Mouse (Mus musculus) hindlimb bud, embryonic 11.5 days (tissue): ENCODE measurements around the gene Cpsf6.

Source experiments
- DNase-seq: peaks from one replicate; pipeline ENCODE4 v3.0.0-alpha.2; 2012; ENCODE audit warnings: low read depth, low spot score; ENCODE audit errors: extremely low spot score

Gene Cpsf6

DNA sequence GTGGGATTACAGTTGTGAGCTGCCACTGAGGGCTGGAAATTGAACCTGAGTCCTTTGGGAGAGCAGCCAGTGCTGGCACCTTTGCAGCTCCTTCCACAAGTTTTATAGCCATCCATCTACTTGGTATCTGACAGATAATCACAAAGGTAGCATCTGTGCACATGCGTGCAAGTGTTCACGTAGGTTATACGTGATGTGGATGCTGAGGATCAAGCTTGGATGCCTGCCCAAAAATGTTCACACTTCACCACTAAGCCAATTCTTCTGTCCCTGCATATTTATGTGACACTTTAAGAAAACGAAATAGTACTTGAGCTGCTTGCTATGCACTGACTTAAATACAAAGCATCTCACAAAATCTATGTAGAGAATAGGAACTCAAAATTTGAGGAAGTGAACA is 38.8 kb downstream of the Cpsf6 start:
- no peak for DNase-seq

DNA sequence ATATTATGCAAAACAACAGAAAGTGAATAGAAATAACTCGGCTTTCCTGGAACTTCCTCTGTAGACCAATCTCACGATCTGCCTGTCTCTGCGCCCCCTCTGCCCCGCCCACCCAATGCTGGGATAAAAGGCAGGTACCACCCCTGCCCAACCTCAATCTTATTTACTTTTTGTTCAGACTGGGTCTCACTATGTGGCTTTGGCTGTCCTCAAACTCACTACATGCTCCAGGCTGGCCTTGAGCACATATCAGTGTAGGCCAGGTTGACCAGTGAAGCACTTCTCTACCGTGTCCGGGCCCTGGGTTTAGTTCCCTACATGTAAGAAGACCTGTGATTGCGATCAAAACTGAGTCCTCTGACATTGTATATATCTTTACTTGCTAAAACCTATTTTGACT is 40.6 kb downstream of the Cpsf6 start:
- DNase-seq, result no peak

DNA sequence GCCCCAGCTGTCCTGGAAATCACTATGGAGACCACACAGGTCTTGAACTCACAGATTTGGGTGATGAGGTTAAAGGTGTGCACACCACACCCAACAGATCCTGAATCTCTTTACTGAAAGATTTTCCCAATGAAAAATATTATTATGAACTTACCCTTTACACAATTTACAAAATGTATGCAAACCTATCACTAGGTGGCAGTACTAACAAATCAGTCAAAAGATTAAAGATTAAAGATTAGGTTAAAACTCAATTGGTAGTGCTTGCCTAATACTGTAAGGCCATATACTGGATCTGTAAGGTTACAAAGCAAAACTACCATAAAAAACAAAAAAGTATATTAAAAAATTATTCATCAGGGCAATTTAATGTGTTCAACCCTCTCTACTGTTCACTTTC is 41.9 kb downstream of the Cpsf6 start:
- DNase-seq, result no peak

DNA sequence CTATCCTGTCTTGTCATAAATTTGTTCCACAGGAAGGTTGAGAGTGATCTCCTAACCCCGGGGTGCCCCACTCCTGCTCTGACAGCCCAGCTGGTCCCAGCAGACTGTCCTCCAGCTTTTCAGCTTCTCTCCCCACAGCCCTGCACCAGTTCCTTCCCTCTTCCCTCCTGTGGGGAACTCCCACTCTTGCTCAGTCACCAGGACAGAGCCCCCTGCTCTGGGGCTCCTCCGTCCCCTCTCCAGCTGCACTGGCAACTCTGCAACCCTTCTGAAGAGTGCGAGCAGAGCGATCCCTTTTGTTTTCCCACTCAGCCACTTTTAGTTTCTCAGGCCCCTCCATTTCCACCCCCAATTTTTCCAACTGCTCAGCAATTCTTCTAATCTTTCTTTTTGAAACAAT is 44.2 kb downstream of the Cpsf6 start:
- DNase-seq, result no peak

DNA sequence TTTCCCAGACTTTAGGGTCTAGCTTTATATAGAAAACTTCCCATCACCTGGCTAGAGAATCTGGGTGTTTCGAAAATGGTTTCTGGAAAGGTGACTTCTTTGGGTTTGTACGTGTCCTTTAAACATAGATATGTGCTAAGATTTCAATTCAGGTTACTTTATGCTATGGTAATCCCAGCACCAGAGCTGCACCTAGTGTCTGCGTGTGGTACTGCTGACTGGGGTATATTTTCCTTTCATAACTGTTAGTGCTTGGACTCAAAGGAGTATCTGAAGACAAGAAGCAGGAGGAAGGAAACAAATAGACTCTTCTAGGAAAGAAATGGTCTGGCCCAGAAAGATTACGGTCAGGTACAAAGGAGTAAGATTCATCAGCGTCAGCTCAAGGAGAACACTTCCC is 49.3 kb downstream of the Cpsf6 start:
- no peak for DNase-seq

DNA sequence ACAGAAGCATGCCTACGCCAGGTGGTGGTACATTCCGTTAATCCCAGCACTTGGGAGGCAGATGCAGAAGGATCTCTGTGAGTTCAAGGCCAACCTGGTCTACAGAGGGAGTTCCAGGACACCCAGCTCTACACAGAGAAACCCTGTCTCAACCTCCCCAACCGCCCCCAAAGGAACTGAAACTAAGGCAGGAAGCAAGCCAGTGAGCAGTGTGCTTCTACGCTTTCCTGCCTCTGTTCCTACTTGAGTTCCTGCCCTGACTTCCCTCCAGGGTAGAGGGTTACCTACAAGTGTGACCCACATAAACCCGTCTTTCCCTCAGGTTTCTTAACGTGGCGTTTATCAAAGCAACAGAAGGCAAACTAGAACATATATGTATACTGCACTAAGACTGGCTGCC is 56.0 kb downstream of the Cpsf6 start:
- DNase-seq, result no peak

DNA sequence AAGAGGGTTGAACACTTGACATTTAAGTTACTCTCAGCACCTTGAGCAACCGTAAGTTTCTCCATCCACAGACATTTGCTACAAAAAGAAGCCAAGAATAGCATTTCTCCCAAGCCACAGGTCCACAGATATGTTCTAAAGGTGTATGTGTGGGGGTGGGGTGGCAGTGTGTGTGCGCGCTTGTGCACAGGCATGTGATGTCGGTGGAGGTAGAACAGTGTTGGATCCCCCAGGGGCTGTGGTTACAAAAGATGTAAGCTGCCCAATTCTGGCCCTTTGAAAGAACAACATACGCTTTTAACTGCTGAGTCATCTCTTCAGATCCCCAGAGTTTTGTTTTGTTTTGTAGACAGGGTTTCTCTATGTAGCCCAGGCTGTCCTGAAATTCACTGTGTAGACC is 57.2 kb downstream of the Cpsf6 start:
- no peak for DNase-seq

DNA sequence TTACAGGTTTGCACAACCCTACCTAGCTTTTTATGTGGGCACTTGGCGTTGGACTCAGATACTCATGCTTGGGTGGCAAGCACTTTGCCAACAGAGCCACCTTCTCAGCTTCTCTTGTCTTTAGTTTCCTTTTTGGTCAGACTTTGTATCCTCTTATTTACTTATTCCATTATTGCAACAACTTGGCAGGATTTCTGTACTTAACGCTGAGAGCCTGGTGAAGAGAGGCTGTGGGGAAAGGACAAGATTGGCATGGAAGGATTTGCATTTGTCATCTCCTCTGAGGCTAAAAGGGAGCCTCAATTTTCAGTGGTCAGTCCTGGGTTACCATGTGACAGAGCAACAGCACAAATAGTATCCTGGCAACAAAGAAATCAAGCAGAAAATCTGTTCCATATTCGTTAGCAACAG is 59.2 kb downstream of the Cpsf6 start:
- no peak for DNase-seq

DNA sequence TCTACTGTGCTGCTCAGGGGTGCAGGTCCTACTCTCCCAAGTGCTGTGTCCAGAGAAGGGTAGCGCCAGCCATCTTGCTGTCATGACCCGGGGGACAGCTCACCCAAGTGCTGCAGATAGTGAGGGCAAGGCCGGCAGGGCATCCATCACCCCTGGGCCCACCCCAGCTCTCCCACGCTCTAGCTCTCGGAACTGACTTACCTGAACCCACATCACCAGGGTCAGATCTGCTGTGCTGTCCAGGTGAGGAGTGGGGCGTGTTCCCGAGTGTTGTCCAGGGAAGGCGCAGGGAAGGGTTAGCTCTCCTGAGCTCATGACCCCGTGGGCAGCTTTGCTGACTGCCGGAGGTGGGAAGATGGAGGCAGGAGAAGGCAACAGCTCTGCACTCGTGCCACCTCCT is 63.4 kb downstream of the Cpsf6 start:
- no peak for DNase-seq

DNA sequence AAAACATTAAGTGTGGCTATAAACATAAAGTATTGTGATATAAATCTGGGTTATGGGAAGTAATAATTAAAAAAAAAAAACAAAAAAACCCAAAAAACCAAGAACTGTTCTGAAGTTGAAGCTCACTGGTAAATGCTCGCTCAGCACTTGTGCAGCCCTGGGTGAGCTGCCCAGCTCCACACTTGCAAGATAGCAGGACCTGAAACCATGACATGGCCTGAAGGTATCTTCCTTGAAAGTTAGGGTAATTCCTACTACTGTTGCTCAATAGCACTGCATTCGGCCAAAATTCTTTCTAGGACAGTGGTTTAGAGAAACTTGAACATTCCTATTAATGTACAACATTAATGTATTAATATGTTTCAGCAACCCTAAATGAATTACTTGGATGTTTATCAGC is 66.7 kb downstream of the Cpsf6 start:
- DNase-seq, result no peak

DNA sequence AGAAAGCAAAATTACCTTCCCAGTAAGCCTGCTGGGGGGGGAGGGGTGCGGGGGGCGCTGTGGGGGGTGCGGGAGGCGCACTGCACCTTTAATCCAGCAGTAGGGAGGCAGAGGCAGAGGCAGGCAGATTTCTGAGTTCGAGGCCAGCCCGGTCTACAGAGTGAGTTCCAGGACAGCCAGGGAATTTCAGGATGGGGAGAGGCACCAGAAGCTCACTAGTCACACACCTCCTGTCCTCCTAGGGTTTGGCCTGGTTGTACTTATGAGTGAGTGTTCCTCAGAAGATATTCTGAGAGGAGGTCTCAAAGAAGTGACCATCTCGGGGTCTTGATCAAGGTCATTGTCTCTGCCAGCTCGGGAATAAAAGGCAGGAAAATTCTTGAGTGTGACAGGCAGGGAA is 67.6 kb downstream of the Cpsf6 start:
- no peak for DNase-seq

DNA sequence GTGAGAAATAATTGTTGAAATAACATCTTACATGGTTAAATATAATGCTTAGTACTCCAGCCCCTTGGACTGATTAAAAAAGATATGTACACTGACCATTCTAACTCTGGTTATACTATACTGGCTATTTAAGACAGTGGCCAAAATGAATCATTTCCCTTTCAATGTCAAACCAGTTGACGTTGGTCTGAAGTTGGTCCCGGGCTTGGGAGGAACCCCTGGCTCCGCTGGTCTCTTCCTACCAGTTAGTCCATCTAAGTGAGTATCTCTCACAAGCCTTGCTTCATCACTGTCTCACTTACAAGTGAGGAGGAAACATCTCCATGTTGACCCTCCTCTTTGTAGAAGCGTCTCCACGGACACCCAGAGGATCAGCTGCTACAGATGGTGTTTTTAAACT is 75.4 kb downstream of the Cpsf6 start:
- no peak for DNase-seq

DNA sequence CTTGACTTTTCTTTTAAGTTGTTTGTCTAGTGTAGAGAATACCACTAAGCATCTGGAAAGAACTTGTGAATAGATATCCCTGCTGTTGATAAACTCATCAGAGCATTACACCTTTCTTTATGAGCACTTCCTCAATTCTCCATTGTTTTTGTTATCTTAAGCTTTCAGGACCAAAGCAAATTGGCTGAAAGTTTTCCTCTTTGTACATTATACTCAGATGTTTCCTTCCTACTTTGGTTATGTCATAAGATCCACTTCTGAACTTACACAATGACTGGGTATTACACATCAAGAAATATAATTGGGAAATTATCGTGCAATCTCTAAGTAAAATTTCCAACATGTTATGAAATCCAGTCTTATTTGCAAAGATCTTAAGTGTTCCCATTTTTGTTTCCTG is 78.1 kb downstream of the Cpsf6 start:
- DNase-seq, result no peak

DNA sequence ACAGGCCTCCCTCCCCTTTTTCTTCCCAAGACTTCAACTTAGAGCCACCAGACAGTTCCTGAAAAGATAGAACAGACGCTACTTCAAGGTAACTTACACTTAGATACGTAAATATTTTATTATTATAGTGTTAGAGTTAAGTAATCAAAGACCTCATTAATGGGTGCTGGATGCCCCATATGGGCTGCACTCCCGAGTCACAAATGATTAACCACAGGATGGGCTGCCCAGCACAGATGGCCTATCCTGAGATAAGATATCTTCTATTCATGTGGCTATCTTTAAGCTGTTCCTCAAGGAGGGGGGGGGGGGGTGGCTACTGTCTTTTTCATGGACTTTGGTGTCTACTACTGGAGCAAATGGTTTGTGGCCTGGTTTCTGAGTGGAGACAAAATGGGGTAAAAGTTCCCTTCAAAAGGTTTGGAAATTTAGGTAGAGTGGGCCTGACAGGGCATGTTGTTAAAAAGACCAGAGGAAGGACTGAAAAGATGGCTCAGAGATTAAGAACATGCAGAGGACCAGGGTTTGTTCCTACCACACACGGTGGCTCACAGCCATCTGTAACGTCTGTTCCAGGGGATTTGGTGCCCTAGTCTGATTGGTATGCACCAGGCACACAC is 79.8 kb downstream of the Cpsf6 start:
- no peak for DNase-seq

DNA sequence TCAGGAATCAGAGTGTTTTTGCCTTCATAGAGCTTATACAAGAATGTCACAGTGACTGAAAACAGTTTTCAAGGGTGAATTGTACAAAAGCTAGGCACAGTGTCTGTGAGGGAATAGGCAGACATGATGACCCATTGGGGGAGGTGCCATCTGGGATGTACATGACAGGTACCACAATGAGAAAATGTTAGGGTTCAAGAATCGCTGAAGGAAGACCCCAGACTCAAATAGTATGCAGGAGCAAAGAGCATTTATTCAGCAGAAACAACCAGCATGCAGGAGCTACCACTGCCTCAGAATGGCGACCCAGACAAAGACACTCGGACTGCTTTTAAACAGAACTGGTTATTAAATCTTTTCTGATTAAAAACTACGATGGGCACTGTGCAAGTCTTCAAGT is 80.7 kb downstream of the Cpsf6 start:
- no peak for DNase-seq

DNA sequence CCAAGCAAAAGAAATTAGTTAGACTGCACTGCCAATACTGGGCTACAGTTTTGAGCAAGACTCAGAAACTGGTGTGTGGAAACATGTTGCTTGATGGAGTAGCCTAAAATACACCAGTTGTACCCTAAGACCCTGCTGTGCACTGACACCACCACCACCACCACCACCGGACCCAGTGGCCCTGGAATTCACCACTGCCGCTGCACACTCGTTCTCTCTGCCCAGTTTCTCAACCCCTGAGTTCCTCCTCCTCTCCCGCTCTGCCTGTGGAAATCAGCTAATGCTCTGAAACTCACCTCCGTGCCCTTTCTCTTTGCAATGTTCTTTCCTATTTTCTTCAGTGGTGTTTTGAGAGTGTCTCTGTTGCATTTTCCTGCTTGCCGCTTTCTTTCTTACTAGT is 81.5 kb downstream of the Cpsf6 start:
- no peak for DNase-seq
